Mouse (Mus musculus): ENCODE measurements at regions not wholly inside any gene's neighbourhood (a gene's known extent, or its start where the extent isn't known, plus 50 kb on each side); places are given as distances from the start of the nearest gene placed in this dataset.
A peak's percentile ranks its signal among the peaks of the same experiment; 100 is the strongest.

GRCm38 (mm10) chr2:33962355-33963037, 74.8 kb upstream of the Mvb12b start:
- H3K4me3 ChIP-seq (ENCODE audit: low read depth, low read length), result no peak overlapping the region
- 87% methylated on average over 14 of the region's 14 CpGs for WGBS
- no peaks in the 10 kb centered on the region; the same call in 1 of the 2 replicates for H3K27me3 ChIP-seq (replicated peaks; ENCODE audit: control insufficient read depth, insufficient read depth, low read length)
- DNase-seq (ENCODE audit: low spot score) (no peak), ATAC-seq (replicated peaks; ENCODE audit: low FRiP score, low TSS enrichment, low read depth) (no peak)
- H3K36me3 ChIP-seq (ENCODE audit: control insufficient read depth, insufficient read depth, low read length), result no peaks in the 10 kb centered on the region
- no peak overlapping the region for H3K4me2 ChIP-seq (ENCODE audit: low read length)
- no peaks in the 10 kb centered on the region for H3K9me3 ChIP-seq (ENCODE audit: control insufficient read depth, low read length)
- peaks cover 6% of the 10 kb centered on the region; the same call in 1 of the 2 replicates for H3K4me1 ChIP-seq (replicated peaks; ENCODE audit: control insufficient read depth, insufficient read depth, low read length)
- no peak overlapping the region for H3K27ac ChIP-seq (ENCODE audit: low read depth)
- H3K9ac ChIP-seq (ENCODE audit: low read length), result no peak overlapping the region

- no peak for ATAC-seq (replicated peaks; ENCODE audit: low FRiP score, low TSS enrichment, low read depth)
Observed at GRCm38 (mm10) chr2:33961566-33961965, 73.8 kb upstream of the Mvb12b start.

GRCm38 (mm10) chr2:33957754-33958153, 70.0 kb upstream of the Mvb12b start:
- H3K27me3 ChIP-seq (replicated peaks; ENCODE audit: control insufficient read depth, insufficient read depth, low read length), result no peaks in the 10 kb centered on the region
- ATAC-seq (replicated peaks; ENCODE audit: low FRiP score, low TSS enrichment, low read depth) (no peak), DNase-seq (ENCODE audit: low spot score) (no peak)
- no peak overlapping the region for H3K4me2 ChIP-seq (ENCODE audit: low read length)
- H3K9ac ChIP-seq (ENCODE audit: low read length), result no peak overlapping the region
- H3K36me3 ChIP-seq (ENCODE audit: control insufficient read depth, insufficient read depth, low read length), result no peaks in the 10 kb centered on the region
- no peak overlapping the region for H3K4me3 ChIP-seq (ENCODE audit: low read depth, low read length)
- H3K9me3 ChIP-seq (ENCODE audit: control insufficient read depth, low read length), result 0 out of 2 replicates have a peak, but pooled peaks cover 3% of the 10 kb centered on the region
- H3K27ac ChIP-seq (ENCODE audit: low read depth), result no peak overlapping the region
- H3K4me1 ChIP-seq (replicated peaks; ENCODE audit: control insufficient read depth, insufficient read depth, low read length), result no peaks in the 10 kb centered on the region
- 60% methylated on average over 6 of the region's 6 CpGs for WGBS

More at GRCm38 (mm10) chr2:33961566-33961965, 73.8 kb upstream of the Mvb12b start:
- no peak overlapping the region for H3K4me3 ChIP-seq (ENCODE audit: low read depth, low read length)
- no peak overlapping the region for H3K9ac ChIP-seq (ENCODE audit: low read length)
- no peak overlapping the region for H3K4me2 ChIP-seq (ENCODE audit: low read length)
- WGBS, result 44% methylated on average over 2 of the region's 2 CpGs
- H3K4me1 ChIP-seq (replicated peaks; ENCODE audit: control insufficient read depth, insufficient read depth, low read length), result peaks cover 6% of the 10 kb centered on the region; the same call in 1 of the 2 replicates
- no peak overlapping the region for H3K27ac ChIP-seq (ENCODE audit: low read depth)
- no peaks in the 10 kb centered on the region for H3K27me3 ChIP-seq (replicated peaks; ENCODE audit: control insufficient read depth, insufficient read depth, low read length)
- no peak for DNase-seq (ENCODE audit: low spot score)
- H3K9me3 ChIP-seq (ENCODE audit: control insufficient read depth, low read length), result 0 out of 2 replicates have a peak, but pooled peaks cover 3% of the 10 kb centered on the region
- no peaks in the 10 kb centered on the region for H3K36me3 ChIP-seq (ENCODE audit: control insufficient read depth, insufficient read depth, low read length)

- DNase-seq (ENCODE audit: low spot score), result no peak
- Histone ChIP-seq H3K4me3 (ENCODE audit: low read depth, low read length) (no peak overlapping the region), H3K9ac (ENCODE audit: low read length) (no peak overlapping the region), H3K4me1 (replicated peaks; ENCODE audit: control insufficient read depth, insufficient read depth, low read length) (no peaks in the 10 kb centered on the region), H3K36me3 (ENCODE audit: control insufficient read depth, insufficient read depth, low read length) (no peaks in the 10 kb centered on the region), H3K4me2 (ENCODE audit: low read length) (no peak overlapping the region), H3K27me3 (replicated peaks; ENCODE audit: control insufficient read depth, insufficient read depth, low read length) (no peaks in the 10 kb centered on the region), H3K9me3 (ENCODE audit: control insufficient read depth, low read length) (no peaks in the 10 kb centered on the region), H3K27ac (ENCODE audit: low read depth) (no peak overlapping the region)
- WGBS, result 88% methylated on average over 3 of the region's 3 CpGs
- ATAC-seq (replicated peaks; ENCODE audit: low FRiP score, low TSS enrichment, low read depth), result no peak
Observed at GRCm38 (mm10) chr2:33944301-33944700, 56.6 kb upstream of the Mvb12b start.

GRCm38 (mm10) chr2:33942085-33942484, 54.3 kb upstream of the Mvb12b start:
- no peak for DNase-seq (ENCODE audit: low spot score)
- no peak overlapping the region for H3K4me2 ChIP-seq (ENCODE audit: low read length)

GRCm38 (mm10) chr2:33941316-33941715, 53.6 kb upstream of the Mvb12b start:
- no peaks in the 10 kb centered on the region for H3K36me3 ChIP-seq (ENCODE audit: control insufficient read depth, insufficient read depth, low read length)
- H3K4me3 ChIP-seq (ENCODE audit: low read depth, low read length), result no peak overlapping the region
- H3K9me3 ChIP-seq (ENCODE audit: control insufficient read depth, low read length), result no peaks in the 10 kb centered on the region
- H3K27ac ChIP-seq (ENCODE audit: low read depth), result no peak overlapping the region
- ATAC-seq (replicated peaks; ENCODE audit: low FRiP score, low TSS enrichment, low read depth) (no peak), DNase-seq (ENCODE audit: low spot score) (no peak)
- H3K4me2 ChIP-seq (ENCODE audit: low read length), result no peak overlapping the region
- no peaks in the 10 kb centered on the region for H3K4me1 ChIP-seq (replicated peaks; ENCODE audit: control insufficient read depth, insufficient read depth, low read length)
- H3K9ac ChIP-seq (ENCODE audit: low read length), result no peak overlapping the region
- WGBS, result 83% methylated on average over 11 of the region's 11 CpGs
- H3K27me3 ChIP-seq (replicated peaks; ENCODE audit: control insufficient read depth, insufficient read depth, low read length), result no peaks in the 10 kb centered on the region

More at GRCm38 (mm10) chr2:33942085-33942484, 54.3 kb upstream of the Mvb12b start:
- 0 out of 2 replicates have a peak, but pooled peaks have one; percentile 66 for ATAC-seq (replicated peaks; ENCODE audit: low FRiP score, low TSS enrichment, low read depth)
- Histone ChIP-seq H3K27ac (ENCODE audit: low read depth) (peak overlapping the region; percentile 30; the same call in 1 of the 2 replicates), H3K36me3 (ENCODE audit: control insufficient read depth, insufficient read depth, low read length) (no peaks in the 10 kb centered on the region), H3K9ac (ENCODE audit: low read length) (no peak overlapping the region), H3K4me1 (replicated peaks; ENCODE audit: control insufficient read depth, insufficient read depth, low read length) (no peaks in the 10 kb centered on the region), H3K4me3 (ENCODE audit: low read depth, low read length) (no peak overlapping the region), H3K27me3 (replicated peaks; ENCODE audit: control insufficient read depth, insufficient read depth, low read length) (no peaks in the 10 kb centered on the region), H3K9me3 (ENCODE audit: control insufficient read depth, low read length) (no peaks in the 10 kb centered on the region)
- WGBS, result 55% methylated on average over 2 of the region's 2 CpGs

GRCm38 (mm10) chr2:33939836-33940235, 52.1 kb upstream of the Mvb12b start:
- DNase-seq (ENCODE audit: low spot score) (no peak), ATAC-seq (replicated peaks; ENCODE audit: low FRiP score, low TSS enrichment, low read depth) (no peak)
- Histone ChIP-seq H3K27me3 (replicated peaks; ENCODE audit: control insufficient read depth, insufficient read depth, low read length) (no peaks in the 10 kb centered on the region), H3K9ac (ENCODE audit: low read length) (no peak overlapping the region), H3K9me3 (ENCODE audit: control insufficient read depth, low read length) (no peaks in the 10 kb centered on the region), H3K4me1 (replicated peaks; ENCODE audit: control insufficient read depth, insufficient read depth, low read length) (no peaks in the 10 kb centered on the region), H3K4me2 (ENCODE audit: low read length) (no peak overlapping the region), H3K4me3 (ENCODE audit: low read depth, low read length) (no peak overlapping the region), H3K27ac (ENCODE audit: low read depth) (no peak overlapping the region), H3K36me3 (ENCODE audit: control insufficient read depth, insufficient read depth, low read length) (no peaks in the 10 kb centered on the region)
- WGBS, result 94% methylated on average over 4 of the region's 4 CpGs
